Mouse (Mus musculus): ENCODE data around the gene Rgs6. TPM values are rescaled to one million over a fixed set of nuclear protein-coding genes. Genes with fewer than 3 reads are reported as not detected.
A peak's percentile ranks its signal among the peaks of the same experiment; 100 is the strongest.

Gene Rgs6
- polyA plus RNA-seq, 1 experiment: 8.0 TPM

DNA sequence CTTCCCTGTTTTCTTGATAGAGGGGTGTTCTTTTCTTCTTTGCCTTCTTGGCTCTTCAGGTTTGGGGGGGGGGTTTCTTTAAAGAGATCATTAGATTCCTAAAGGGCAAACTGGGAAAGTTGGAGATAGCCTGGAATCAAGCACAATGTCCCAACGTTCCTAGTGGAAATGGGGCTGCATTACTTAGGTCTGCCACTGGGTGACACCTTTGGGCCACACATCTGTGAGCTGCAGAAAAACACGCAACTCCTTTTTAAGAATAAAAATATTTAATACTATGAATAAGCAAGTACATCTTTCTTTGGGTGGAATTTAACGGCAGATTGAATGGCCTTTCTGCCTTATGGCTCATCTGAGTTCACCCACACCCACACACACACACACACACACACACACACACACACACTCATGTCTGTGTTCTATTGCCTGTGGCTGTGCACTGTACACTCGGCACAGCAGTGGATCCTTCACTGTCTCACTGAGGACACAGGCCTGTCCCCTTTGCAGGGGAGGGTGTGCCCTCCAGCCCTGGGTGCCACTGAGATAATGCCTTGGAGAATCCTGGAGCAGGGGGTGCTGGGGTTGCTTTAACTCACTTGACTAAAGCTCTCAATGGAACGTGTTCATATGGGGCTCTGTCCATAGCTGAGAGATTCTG is 526.4 kb downstream of the Rgs6 start:
- TF ChIP-seq CTCF (IDR thresholded peaks at IDR 0.05; ENCODE audit: borderline replicate concordance, extremely low read depth, insufficient read depth, insufficient read length) (peak; percentile 89), POLR2A (IDR thresholded peaks at IDR 0.05; ENCODE audit: borderline replicate concordance, extremely low read depth, insufficient read depth, insufficient read length, poor library complexity, severe bottlenecking) (no peak)
- peak; percentile 83 for DNase-seq (ENCODE audit: low read depth)

DNA sequence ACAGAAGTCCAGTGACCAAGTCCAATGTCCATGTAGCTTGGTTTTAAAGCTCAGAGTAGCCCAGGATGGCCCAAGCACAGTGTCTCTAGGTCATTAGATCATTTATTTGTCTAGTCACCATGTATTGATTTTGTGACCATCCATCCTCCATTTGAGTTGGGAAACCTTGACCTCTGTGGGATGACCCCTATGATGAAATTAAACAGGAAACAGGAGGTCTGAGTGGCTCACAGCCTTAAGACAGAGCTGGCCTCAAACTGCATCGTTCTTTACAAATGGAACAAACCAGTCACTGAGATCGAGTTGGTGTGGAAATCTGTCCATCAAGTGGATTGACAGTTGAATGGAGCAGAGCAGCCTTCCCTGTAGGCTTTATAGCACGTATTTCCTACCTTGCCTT is 536.0 kb downstream of the Rgs6 start:
- no peak for DNase-seq (ENCODE audit: low read depth)
- TF ChIP-seq POLR2A (IDR thresholded peaks at IDR 0.05; ENCODE audit: borderline replicate concordance, extremely low read depth, insufficient read depth, insufficient read length, poor library complexity, severe bottlenecking): no peak
- no peak for TF ChIP-seq CTCF (IDR thresholded peaks at IDR 0.05; ENCODE audit: borderline replicate concordance, extremely low read depth, insufficient read depth, insufficient read length)

DNA sequence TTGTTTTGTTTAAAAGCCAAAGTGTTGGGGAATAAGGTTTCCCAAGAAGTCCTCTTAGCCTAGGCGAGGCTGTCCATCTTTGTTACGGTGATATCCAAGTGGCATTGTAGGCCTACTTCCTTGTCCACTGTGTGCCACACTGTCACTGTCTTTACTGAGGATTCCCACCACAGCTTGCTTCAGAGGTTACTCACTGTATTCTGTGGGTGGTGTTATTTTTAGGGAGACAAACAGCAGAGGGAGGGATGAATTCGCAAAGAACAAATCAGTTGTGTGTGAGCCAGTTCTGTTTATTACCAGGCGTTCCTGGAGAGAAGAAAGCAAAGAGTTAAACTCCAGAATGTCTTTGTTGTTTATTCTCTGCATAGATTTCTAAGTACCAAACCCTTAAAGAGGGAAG is 537.2 kb downstream of the Rgs6 start:
- no peak for DNase-seq (ENCODE audit: low read depth)
- no peak for TF ChIP-seq CTCF (IDR thresholded peaks at IDR 0.05; ENCODE audit: borderline replicate concordance, extremely low read depth, insufficient read depth, insufficient read length)
- TF ChIP-seq POLR2A (IDR thresholded peaks at IDR 0.05; ENCODE audit: borderline replicate concordance, extremely low read depth, insufficient read depth, insufficient read length, poor library complexity, severe bottlenecking): no peak

DNA sequence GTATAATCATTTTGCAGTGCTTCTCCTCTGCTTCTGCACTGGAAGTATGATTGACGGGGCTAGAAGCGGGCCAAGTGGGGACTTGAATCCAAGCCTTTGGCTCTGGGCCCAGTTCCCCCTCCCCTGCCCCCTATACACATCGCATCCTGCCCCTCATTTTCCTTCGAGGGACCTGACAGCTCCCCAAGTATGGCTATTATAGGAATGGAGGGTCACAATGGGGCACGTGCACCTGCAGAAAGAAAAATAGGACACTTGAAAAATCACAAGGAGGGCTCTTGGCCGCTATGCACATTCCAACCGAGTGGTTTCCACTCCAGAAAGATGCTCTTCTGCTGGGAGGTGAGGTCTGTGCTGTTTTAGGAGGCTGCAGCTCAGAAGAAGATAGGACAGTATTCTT is 538.8 kb downstream of the Rgs6 start:
- DNase-seq (ENCODE audit: low read depth): peak; percentile 32
- TF ChIP-seq CTCF (IDR thresholded peaks at IDR 0.05; ENCODE audit: borderline replicate concordance, extremely low read depth, insufficient read depth, insufficient read length) (no peak), POLR2A (IDR thresholded peaks at IDR 0.05; ENCODE audit: borderline replicate concordance, extremely low read depth, insufficient read depth, insufficient read length, poor library complexity, severe bottlenecking) (no peak)

DNA sequence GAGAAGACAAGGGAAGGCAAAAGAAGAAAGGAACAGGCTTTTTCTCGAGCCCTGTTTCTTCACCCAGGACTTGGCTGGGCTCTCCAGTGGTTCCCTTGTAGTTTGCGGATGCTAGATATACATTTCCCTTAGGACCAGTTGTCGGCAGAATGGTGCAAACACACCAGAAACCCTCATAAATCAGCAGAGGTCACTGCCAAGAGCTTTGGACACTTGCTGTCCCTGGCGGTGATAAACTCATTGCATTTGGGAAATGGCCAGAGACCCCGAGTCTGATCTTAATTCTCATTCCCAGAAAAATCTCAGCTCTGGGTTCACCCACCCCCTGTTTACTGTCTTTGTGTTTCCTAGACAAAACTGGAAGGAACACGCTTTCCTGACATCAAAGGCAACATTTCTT is 539.9 kb downstream of the Rgs6 start:
- no peak for DNase-seq (ENCODE audit: low read depth)
- TF ChIP-seq POLR2A (IDR thresholded peaks at IDR 0.05; ENCODE audit: borderline replicate concordance, extremely low read depth, insufficient read depth, insufficient read length, poor library complexity, severe bottlenecking): no peak
- TF ChIP-seq CTCF (IDR thresholded peaks at IDR 0.05; ENCODE audit: borderline replicate concordance, extremely low read depth, insufficient read depth, insufficient read length): no peak

DNA sequence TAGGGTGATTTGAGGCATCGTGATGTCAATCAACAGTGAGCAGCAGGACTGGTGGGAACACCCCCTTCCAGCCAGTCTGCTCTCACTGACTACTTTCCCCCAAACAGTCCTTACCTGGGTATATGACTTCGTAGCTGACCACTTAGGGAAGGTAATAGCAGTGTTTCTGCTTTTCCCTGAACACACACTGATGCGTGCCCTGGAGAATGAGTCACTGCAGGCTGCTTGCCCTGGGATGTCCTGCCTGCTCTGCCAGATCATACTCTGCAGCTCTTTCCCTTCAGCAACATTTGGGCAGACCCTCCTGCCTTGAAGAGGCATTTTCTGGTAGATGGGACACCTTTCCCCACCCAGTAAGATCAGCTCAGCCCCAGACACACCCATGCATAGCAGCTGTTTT is 540.5 kb downstream of the Rgs6 start:
- DNase-seq (ENCODE audit: low read depth): no peak
- TF ChIP-seq POLR2A (IDR thresholded peaks at IDR 0.05; ENCODE audit: borderline replicate concordance, extremely low read depth, insufficient read depth, insufficient read length, poor library complexity, severe bottlenecking) (no peak), CTCF (IDR thresholded peaks at IDR 0.05; ENCODE audit: borderline replicate concordance, extremely low read depth, insufficient read depth, insufficient read length) (no peak)

DNA sequence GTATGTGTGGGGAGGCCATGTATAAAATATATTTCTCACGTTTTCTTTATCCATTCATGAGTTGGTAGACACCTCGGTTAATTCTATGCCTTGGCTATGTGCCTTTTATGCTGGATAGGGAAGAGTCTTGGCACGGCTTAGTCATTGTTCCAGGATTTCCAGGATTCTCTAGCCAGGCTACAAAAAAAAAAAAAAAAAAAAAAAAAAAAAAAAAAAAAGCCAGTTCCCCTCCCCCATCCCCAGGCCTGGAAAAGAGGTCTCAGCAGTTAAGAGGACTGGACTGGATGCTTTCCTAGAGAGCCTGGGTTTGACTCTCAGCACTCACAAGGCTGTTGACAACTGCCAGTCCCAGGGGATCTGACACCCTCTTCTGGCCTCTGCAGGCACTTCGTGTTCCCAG is 543.3 kb downstream of the Rgs6 start:
- TF ChIP-seq CTCF (IDR thresholded peaks at IDR 0.05; ENCODE audit: borderline replicate concordance, extremely low read depth, insufficient read depth, insufficient read length) (no peak), POLR2A (IDR thresholded peaks at IDR 0.05; ENCODE audit: borderline replicate concordance, extremely low read depth, insufficient read depth, insufficient read length, poor library complexity, severe bottlenecking) (no peak)
- DNase-seq (ENCODE audit: low read depth): peak; percentile 59

DNA sequence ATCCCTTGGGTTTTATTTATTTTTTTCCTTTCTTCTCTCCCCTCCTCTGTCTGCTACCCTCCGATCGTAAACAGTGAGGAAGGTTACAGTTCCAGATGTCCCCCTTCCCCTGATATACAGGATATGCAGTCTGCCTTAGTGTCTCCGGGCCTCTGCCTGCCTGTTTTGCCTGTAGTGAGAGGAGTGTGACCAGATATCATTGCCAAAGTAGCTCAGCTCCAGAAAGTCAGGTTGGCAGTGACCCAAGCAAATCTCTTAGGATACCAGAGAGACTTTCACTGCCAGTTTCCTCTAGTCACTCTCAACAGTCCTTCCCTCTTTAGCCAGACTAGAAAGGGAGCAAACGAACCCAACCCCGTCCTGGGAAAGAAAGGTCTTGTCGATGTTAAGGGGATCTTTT is 545.7 kb downstream of the Rgs6 start:
- DNase-seq (ENCODE audit: low read depth): peak; percentile 72
- TF ChIP-seq CTCF (IDR thresholded peaks at IDR 0.05; ENCODE audit: borderline replicate concordance, extremely low read depth, insufficient read depth, insufficient read length) (no peak), POLR2A (IDR thresholded peaks at IDR 0.05; ENCODE audit: borderline replicate concordance, extremely low read depth, insufficient read depth, insufficient read length, poor library complexity, severe bottlenecking) (no peak)

DNA sequence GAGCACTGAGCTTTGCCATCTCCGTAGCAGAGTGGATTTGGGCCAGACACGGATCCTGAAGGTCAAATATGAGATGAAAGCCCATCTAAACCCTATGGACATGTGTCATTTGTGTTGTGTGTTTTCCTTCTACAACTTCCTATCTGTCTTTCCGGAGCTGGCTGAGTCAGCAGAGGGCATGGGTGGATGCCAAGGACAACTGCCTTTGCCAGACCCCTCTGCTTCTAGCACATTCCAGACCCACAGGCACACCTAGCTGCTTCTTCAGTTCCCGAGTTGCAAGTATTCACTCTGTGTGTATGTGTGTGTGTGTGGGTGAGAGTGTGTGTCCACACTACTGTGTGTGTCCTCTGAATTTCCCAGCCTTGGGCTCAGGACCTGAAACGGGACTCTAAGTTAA is 547.9 kb downstream of the Rgs6 start:
- TF ChIP-seq CTCF (IDR thresholded peaks at IDR 0.05; ENCODE audit: borderline replicate concordance, extremely low read depth, insufficient read depth, insufficient read length): no peak
- no peak for TF ChIP-seq POLR2A (IDR thresholded peaks at IDR 0.05; ENCODE audit: borderline replicate concordance, extremely low read depth, insufficient read depth, insufficient read length, poor library complexity, severe bottlenecking)

DNA sequence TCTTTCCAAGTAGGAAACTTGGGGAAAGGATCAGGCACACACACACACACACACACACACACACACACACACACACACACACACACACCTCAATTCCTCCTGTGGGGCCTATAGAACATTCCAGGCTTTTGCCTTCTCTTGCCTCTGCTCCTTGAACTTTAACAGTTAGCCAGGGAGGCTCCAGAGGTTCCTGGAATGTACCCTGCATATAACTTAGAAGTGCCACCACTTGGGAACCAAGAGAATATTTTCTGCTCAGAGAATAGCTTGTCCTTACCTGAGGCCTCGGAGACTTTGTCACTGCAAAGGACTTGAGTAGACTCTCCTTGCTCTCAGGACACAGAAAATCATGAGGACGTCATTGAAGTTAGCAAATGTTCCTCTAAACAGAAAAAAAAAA is 548.4 kb downstream of the Rgs6 start:
- no peak for TF ChIP-seq POLR2A (IDR thresholded peaks at IDR 0.05; ENCODE audit: borderline replicate concordance, extremely low read depth, insufficient read depth, insufficient read length, poor library complexity, severe bottlenecking)
- no peak for TF ChIP-seq CTCF (IDR thresholded peaks at IDR 0.05; ENCODE audit: borderline replicate concordance, extremely low read depth, insufficient read depth, insufficient read length)
- DNase-seq (ENCODE audit: low read depth): no peak

More for the DNA sequence above, 547.9 kb downstream of the Rgs6 start:
- no peak for DNase-seq (ENCODE audit: low read depth)

DNA sequence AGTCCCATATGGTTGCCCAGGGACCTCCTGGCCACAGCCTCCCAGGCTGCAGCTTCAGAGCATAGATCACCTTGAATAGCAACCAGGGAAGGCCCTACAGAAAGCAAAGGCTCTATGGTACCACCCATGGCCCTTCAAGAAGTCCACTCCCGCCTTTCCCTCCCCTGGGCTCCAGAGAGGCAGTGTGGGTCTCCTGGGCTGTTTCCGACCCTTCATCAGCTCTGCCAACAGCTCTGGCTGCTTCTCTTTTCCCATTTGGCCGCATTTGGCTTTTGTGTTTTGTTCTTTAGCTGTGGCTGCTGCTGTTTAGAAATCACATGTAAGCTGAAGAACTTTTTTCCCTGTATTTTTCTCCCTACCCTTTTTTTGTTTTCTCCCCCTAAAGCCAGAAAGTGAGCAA is 548.9 kb downstream of the Rgs6 start:
- DNase-seq (ENCODE audit: low read depth): no peak
- TF ChIP-seq CTCF (IDR thresholded peaks at IDR 0.05; ENCODE audit: borderline replicate concordance, extremely low read depth, insufficient read depth, insufficient read length) (no peak), POLR2A (IDR thresholded peaks at IDR 0.05; ENCODE audit: borderline replicate concordance, extremely low read depth, insufficient read depth, insufficient read length, poor library complexity, severe bottlenecking) (no peak)

DNA sequence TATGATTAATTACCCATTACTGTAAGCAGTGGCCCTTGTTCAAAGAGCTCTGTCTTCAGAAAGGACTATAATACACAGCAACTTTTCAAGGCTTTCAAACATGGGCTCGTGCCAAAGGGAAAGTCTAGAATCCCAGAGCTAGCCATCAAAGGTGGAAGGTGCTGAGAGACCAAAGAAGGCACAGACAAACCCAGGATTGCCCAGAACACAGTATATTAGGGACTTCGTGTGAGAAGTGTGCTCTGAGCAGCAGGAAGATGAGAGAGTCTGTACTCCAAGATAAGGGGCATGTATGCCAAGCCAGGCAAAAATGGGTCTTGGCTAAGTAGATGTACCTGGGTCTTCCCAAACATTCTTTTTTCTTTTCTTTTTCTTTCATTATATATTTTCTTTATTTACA is 553.1 kb downstream of the Rgs6 start:
- TF ChIP-seq CTCF (IDR thresholded peaks at IDR 0.05; ENCODE audit: borderline replicate concordance, extremely low read depth, insufficient read depth, insufficient read length) (no peak), POLR2A (IDR thresholded peaks at IDR 0.05; ENCODE audit: borderline replicate concordance, extremely low read depth, insufficient read depth, insufficient read length, poor library complexity, severe bottlenecking) (no peak)
- DNase-seq (ENCODE audit: low read depth): no peak

All from brain, embryonic 14.5 days (tissue).